Mouse (Mus musculus): ENCODE measurements around the gene Art1. TPM values are rescaled to one million over a fixed set of nuclear protein-coding genes. Genes with fewer than 3 reads are reported as not detected.
A peak's percentile ranks its signal among the peaks of the same experiment; 100 is the strongest.

Art1 gene
- total and polyA plus RNA-seq, 2 experiments from 2014 or later: 0.10 to 0.39 TPM

DNA sequence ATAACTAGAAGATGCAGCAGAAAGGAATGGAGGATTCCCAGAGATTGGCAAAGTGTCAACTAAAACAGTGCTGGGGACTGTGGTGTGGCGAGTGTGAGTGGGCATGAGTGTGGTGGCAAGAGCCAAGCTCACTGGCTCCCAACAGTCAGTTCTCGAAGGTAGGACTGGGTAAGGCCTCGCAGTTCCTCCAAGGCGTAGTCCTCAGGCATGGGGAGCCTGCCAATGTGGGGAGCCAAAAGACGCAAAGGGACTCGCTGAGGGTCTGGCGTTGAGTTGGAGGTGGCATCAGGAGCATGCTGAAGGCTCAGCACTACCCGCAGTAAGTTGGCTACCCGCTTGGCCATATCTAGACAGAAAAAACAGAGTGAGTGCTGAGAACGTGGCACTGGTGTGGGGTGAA, 18.8 kb downstream of the Art1 start:
- 91% methylated on average over 10 of the region's 10 CpGs for WGBS

DNA sequence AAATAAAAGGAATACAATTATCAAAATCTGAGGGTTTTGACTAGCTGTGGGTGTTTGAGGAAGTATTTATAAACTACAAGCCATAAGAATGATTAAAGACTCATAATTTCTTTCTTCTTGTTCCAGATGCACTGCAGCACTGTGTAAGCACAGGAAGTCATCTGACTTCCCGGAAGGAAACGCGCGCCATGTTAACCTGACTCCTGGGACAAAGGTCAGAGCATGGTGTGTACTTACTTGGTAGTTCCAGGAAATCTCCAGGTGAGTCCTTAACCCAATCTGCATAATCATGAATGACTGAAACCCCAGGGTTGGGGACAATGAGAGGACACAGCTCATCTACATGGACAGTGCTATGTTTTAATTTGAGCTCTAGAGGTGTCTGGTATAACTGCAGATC, 30.9 kb downstream of the Art1 start:
- TF ChIP-seq CTCF (IDR thresholded peaks at IDR 0.05; ENCODE audit: low read depth): no peak
- Histone ChIP-seq H3K4me2 (ENCODE audit: low read depth, low read length) (no peak overlapping the region), H3K4me3 (ENCODE audit: low read length) (no peak overlapping the region), H3K4me1 (ENCODE audit: insufficient read depth, low read length) (no peaks in the 10 kb centered on the region), H3K27ac (no peak overlapping the region), H3K27me3 (ENCODE audit: insufficient read depth, low read length) (no peaks in the 10 kb centered on the region), H3K9ac (replicated peaks; ENCODE audit: low read length) (no peak overlapping the region), H3K36me3 (ENCODE audit: insufficient read depth, low read length) (peaks cover 49% of the 10 kb centered on the region), H3K9me3 (ENCODE audit: low read length) (no peaks in the 10 kb centered on the region)
- WGBS: 94% methylated on average over 4 of the region's 4 CpGs
- no peak for ATAC-seq
- no peak for DNase-seq (ENCODE audit: low spot score)

More for the DNA sequence above, 18.8 kb downstream of the Art1 start:
- H3K27ac ChIP-seq: no peak overlapping the region
- no peaks in the 10 kb centered on the region for H3K27me3 ChIP-seq (ENCODE audit: insufficient read depth, low read length)
- peaks cover 56% of the 10 kb centered on the region for H3K36me3 ChIP-seq (ENCODE audit: insufficient read depth, low read length)
- H3K9me3 ChIP-seq (ENCODE audit: low read length): no peaks in the 10 kb centered on the region
- H3K4me1 ChIP-seq (ENCODE audit: insufficient read depth, low read length): no peaks in the 10 kb centered on the region
- no peak overlapping the region for H3K4me3 ChIP-seq (ENCODE audit: low read length)
- no peak overlapping the region for H3K9ac ChIP-seq (replicated peaks; ENCODE audit: low read length)
- no peak for ATAC-seq
- TF ChIP-seq CTCF (IDR thresholded peaks at IDR 0.05; ENCODE audit: low read depth): no peak
- no peak overlapping the region for H3K4me2 ChIP-seq (ENCODE audit: low read depth, low read length)
- DNase-seq (ENCODE audit: low spot score): no peak

DNA sequence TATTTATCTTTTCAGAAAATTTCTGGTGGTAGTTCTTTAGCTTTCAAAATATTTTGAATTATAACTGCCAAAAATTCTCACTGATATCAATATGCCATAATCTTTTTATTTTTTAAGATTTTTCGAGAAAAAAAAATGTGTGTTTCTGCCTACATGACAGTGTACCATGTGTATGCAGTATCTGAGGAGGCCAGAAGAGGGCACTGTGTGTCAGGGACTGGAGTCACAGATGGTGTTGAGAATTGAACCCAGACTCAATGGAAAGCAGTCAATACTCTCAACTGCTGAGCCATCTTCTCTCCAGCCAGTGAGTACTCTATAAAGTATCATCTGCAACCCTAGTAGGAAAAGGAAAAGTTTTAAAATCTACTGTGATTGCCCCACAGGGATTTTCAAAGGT, 35.9 kb downstream of the Art1 start:
- no peak overlapping the region for H3K4me2 ChIP-seq (ENCODE audit: low read depth, low read length)
- H3K27ac ChIP-seq: no peak overlapping the region
- H3K9ac ChIP-seq (replicated peaks; ENCODE audit: low read length): no peak overlapping the region
- no peaks in the 10 kb centered on the region for H3K27me3 ChIP-seq (ENCODE audit: insufficient read depth, low read length)
- H3K4me1 ChIP-seq (ENCODE audit: insufficient read depth, low read length): no peaks in the 10 kb centered on the region
- peak; percentile 35 for DNase-seq (ENCODE audit: low spot score)
- H3K36me3 ChIP-seq (ENCODE audit: insufficient read depth, low read length): peaks cover 40% of the 10 kb centered on the region
- no peak for ATAC-seq
- WGBS: 92% methylated on average over 1 of the region's 1 CpGs
- no peaks in the 10 kb centered on the region for H3K9me3 ChIP-seq (ENCODE audit: low read length)
- no peak overlapping the region for H3K4me3 ChIP-seq (ENCODE audit: low read length)
- TF ChIP-seq CTCF (IDR thresholded peaks at IDR 0.05; ENCODE audit: low read depth): peak; percentile 66

DNA sequence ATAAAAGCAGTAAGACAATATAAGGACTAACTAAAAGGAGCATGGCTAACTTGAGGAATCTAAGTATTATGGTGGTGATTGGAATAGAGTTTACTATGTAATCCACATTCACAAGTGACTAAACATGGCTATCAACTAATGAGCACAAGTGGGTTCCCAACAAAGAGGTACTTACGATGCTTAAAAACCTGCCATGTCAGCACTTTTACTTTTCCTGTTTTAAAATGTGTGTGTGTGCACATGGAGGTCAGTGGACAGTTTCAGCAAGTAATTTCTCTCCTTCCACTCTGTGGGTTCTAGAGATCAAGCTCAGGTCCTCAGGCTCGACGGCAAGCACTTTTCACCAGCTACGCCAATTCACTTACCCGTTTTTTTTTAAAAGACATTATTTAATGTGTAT, 36.4 kb downstream of the Art1 start:
- H3K27ac ChIP-seq: no peak overlapping the region
- H3K9ac ChIP-seq (replicated peaks; ENCODE audit: low read length): no peak overlapping the region
- ATAC-seq (no peak), DNase-seq (ENCODE audit: low spot score) (no peak)
- peaks cover 36% of the 10 kb centered on the region for H3K36me3 ChIP-seq (ENCODE audit: insufficient read depth, low read length)
- no peak overlapping the region for H3K4me2 ChIP-seq (ENCODE audit: low read depth, low read length)
- 97% methylated on average over 5 of the region's 5 CpGs for WGBS
- H3K9me3 ChIP-seq (ENCODE audit: low read length): no peaks in the 10 kb centered on the region
- H3K4me1 ChIP-seq (ENCODE audit: insufficient read depth, low read length): no peaks in the 10 kb centered on the region
- no peak for TF ChIP-seq CTCF (IDR thresholded peaks at IDR 0.05; ENCODE audit: low read depth)
- no peaks in the 10 kb centered on the region for H3K27me3 ChIP-seq (ENCODE audit: insufficient read depth, low read length)
- no peak overlapping the region for H3K4me3 ChIP-seq (ENCODE audit: low read length)

DNA sequence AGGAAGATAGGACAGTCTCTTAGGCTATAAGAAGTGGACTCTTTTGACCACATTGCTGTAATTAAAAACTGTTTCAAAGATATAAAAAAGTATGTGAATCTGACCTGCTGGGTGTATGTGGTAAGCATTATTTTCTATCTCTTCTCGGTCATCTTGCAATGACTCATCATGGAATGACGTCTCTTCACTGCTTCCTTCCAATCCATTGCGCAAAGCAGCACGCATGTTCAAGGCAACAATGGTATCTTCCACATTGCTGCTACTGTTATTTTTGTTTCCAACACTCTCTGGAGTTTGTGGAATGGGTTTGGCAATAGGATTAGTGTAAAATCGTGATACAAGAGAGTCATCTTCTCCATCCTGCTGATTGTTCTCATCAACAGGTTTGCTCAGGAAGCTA, 52.1 kb downstream of the Art1 start:
- no peak overlapping the region for H3K27ac ChIP-seq
- H3K4me2 ChIP-seq (ENCODE audit: low read depth, low read length): no peak overlapping the region
- no peak for TF ChIP-seq CTCF (IDR thresholded peaks at IDR 0.05; ENCODE audit: low read depth)
- peaks cover 36% of the 10 kb centered on the region for H3K36me3 ChIP-seq (ENCODE audit: insufficient read depth, low read length)
- 92% methylated on average over 5 of the region's 5 CpGs for WGBS
- H3K4me1 ChIP-seq (ENCODE audit: insufficient read depth, low read length): no peaks in the 10 kb centered on the region
- DNase-seq (ENCODE audit: low spot score) (no peak), ATAC-seq (no peak)
- H3K27me3 ChIP-seq (ENCODE audit: insufficient read depth, low read length): no peaks in the 10 kb centered on the region
- no peaks in the 10 kb centered on the region for H3K9me3 ChIP-seq (ENCODE audit: low read length)
- H3K9ac ChIP-seq (replicated peaks; ENCODE audit: low read length): no peak overlapping the region
- no peak overlapping the region for H3K4me3 ChIP-seq (ENCODE audit: low read length)

Other genes starting within 250 kb of the Art1 start
- 1.8 and 7.1 TPM in 2 replicates for gene Folr2, start 244.5 kb upstream of the Art1 start, total RNA-seq (2014; rRNA removed)
- gene Folr2, start 244.5 kb upstream of the Art1 start, polyA plus RNA-seq (2015; fragmentation: Nextera tagmentation; extraction: Ambion mirVana): 2.2 and 2.3 TPM in 2 replicates
- gene Anapc15, start 238.0 kb upstream of the Art1 start, total RNA-seq (2014; rRNA removed): 49.3 and 59.8 TPM in 2 replicates
- 65.1 and 67.3 TPM in 2 replicates for gene Anapc15, start 238.0 kb upstream of the Art1 start, polyA plus RNA-seq (2015; fragmentation: Nextera tagmentation; extraction: Ambion mirVana)
- 19.3 and 28.8 TPM in 2 replicates for gene Folr1, start 231.0 kb upstream of the Art1 start, total RNA-seq (2014; rRNA removed)
- gene Folr1, start 231.0 kb upstream of the Art1 start, polyA plus RNA-seq (2015; fragmentation: Nextera tagmentation; extraction: Ambion mirVana): 78.5 and 93.8 TPM in 2 replicates
- gene Lamtor1, start 195.8 kb upstream of the Art1 start, total RNA-seq (2014; rRNA removed): 130 and 156 TPM in 2 replicates
- gene Lamtor1, start 195.8 kb upstream of the Art1 start, polyA plus RNA-seq (2015; fragmentation: Nextera tagmentation; extraction: Ambion mirVana): 167 and 181 TPM in 2 replicates
- gene Tomt, start 195.4 kb upstream of the Art1 start, total RNA-seq (2014; rRNA removed): 0.52 TPM in 1 of 2 replicates, not detected in the other
- gene Tomt, start 195.4 kb upstream of the Art1 start, polyA plus RNA-seq (2015; fragmentation: Nextera tagmentation; extraction: Ambion mirVana): 0.16 and 0.49 TPM in 2 replicates
- gene Lrrc51, start 167.8 kb upstream of the Art1 start, total RNA-seq (2014; rRNA removed): 5.2 and 6.5 TPM in 2 replicates
- 9.7 and 12.1 TPM in 2 replicates for gene Lrrc51, start 167.8 kb upstream of the Art1 start, polyA plus RNA-seq (2015; fragmentation: Nextera tagmentation; extraction: Ambion mirVana)
- 82.9 and 89.3 TPM in 2 replicates for gene Numa1, start 167.6 kb upstream of the Art1 start, total RNA-seq (2014; rRNA removed)
- gene Numa1, start 167.6 kb upstream of the Art1 start, polyA plus RNA-seq (2015; fragmentation: Nextera tagmentation; extraction: Ambion mirVana): 24.4 and 26.5 TPM in 2 replicates
- 7.1 and 14.7 TPM in 2 replicates for gene Il18bp, start 83.1 kb upstream of the Art1 start, total RNA-seq (2014; rRNA removed)
- 3.0 and 3.3 TPM in 2 replicates for gene Il18bp, start 83.1 kb upstream of the Art1 start, polyA plus RNA-seq (2015; fragmentation: Nextera tagmentation; extraction: Ambion mirVana)
- gene Rnf121, start 36.3 kb upstream of the Art1 start, total RNA-seq (2014; rRNA removed): 28.8 and 31.7 TPM in 2 replicates
- gene Rnf121, start 36.3 kb upstream of the Art1 start, polyA plus RNA-seq (2015; fragmentation: Nextera tagmentation; extraction: Ambion mirVana): 22.6 and 23.8 TPM in 2 replicates
- 16.2 and 22.6 TPM in 2 replicates for gene Xndc1, start 36.2 kb upstream of the Art1 start, total RNA-seq (2014; rRNA removed)
- gene Xndc1, start 36.2 kb upstream of the Art1 start, polyA plus RNA-seq (2015; fragmentation: Nextera tagmentation; extraction: Ambion mirVana): 15.8 and 19.0 TPM in 2 replicates
- gene Xntrpc, start 36.0 kb upstream of the Art1 start, total RNA-seq (2014; rRNA removed): 0.47 and 3.5 TPM in 2 replicates
- 0.40 and 0.42 TPM in 2 replicates for gene Xntrpc, start 36.0 kb upstream of the Art1 start, polyA plus RNA-seq (2015; fragmentation: Nextera tagmentation; extraction: Ambion mirVana)
- gene Trpc2, start 18.6 kb upstream of the Art1 start, total RNA-seq (2014; rRNA removed): 2.5 TPM in 1 of 2 replicates, not detected in the other
- 0.09 TPM in 1 of 2 replicates, not detected in the other for gene Trpc2, start 18.6 kb upstream of the Art1 start, polyA plus RNA-seq (2015; fragmentation: Nextera tagmentation; extraction: Ambion mirVana)
- gene Art5, start 7.7 kb downstream of the Art1 start, total RNA-seq (2014; rRNA removed): 0.32 TPM in 1 of 2 replicates, not detected in the other
- 0.19 and 0.21 TPM in 2 replicates for gene Art5, start 7.7 kb downstream of the Art1 start, polyA plus RNA-seq (2015; fragmentation: Nextera tagmentation; extraction: Ambion mirVana)
- gene Chrna10, start 15.1 kb downstream of the Art1 start, total RNA-seq (2014; rRNA removed): not detected in 2 replicates
- gene Chrna10, start 15.1 kb downstream of the Art1 start, polyA plus RNA-seq (2015; fragmentation: Nextera tagmentation; extraction: Ambion mirVana): 0.08 TPM in 1 of 2 replicates, not detected in the other
- 33.9 and 37.1 TPM in 2 replicates for gene Nup98, start 108.4 kb downstream of the Art1 start, total RNA-seq (2014; rRNA removed)
- 11.0 and 11.2 TPM in 2 replicates for gene Nup98, start 108.4 kb downstream of the Art1 start, polyA plus RNA-seq (2015; fragmentation: Nextera tagmentation; extraction: Ambion mirVana)
- 50.0 and 73.0 TPM in 2 replicates for gene Pgap2, start 108.5 kb downstream of the Art1 start, total RNA-seq (2014; rRNA removed)
- 59.3 and 61.7 TPM in 2 replicates for gene Pgap2, start 108.5 kb downstream of the Art1 start, polyA plus RNA-seq (2015; fragmentation: Nextera tagmentation; extraction: Ambion mirVana)
- 12.8 and 17.0 TPM in 2 replicates for gene Rhog, start 154.3 kb downstream of the Art1 start, total RNA-seq (2014; rRNA removed)
- 22.1 and 22.6 TPM in 2 replicates for gene Rhog, start 154.3 kb downstream of the Art1 start, polyA plus RNA-seq (2015; fragmentation: Nextera tagmentation; extraction: Ambion mirVana)
- gene Stim1, start 166.1 kb downstream of the Art1 start, total RNA-seq (2014; rRNA removed): 32.9 and 34.6 TPM in 2 replicates
- gene Stim1, start 166.1 kb downstream of the Art1 start, polyA plus RNA-seq (2015; fragmentation: Nextera tagmentation; extraction: Ambion mirVana): 17.5 and 17.9 TPM in 2 replicates